Mouse (Mus musculus): Measurements from ENCODE around the gene Spr.
"Not testable (repeated sequence)": the region's sequence is repeated elsewhere in the genome, so short reads cannot be mapped to it uniquely, and the experiment has no call there.

Gene Spr

GRCm38 (mm10) chr6:85137217-85138035 is at the start of gene Spr:
TSS of gene Spr (minus strand) at chr6:85137766.
- peak; percentile 85 for DNase-seq (ENCODE audit: low read depth, low spot score)
- no peaks in the 10 kb centered on the region for H3K27me3 ChIP-seq (ENCODE audit: control insufficient read depth, insufficient read depth, low read length, poor library complexity, severe bottlenecking)
- H3K36me3 ChIP-seq (ENCODE audit: control insufficient read depth, insufficient read depth, low read length, poor library complexity, severe bottlenecking) = no peaks in the 10 kb centered on the region

GRCm38 (mm10) chr6:85186744-85187059 is 49.1 kb upstream of the Spr start:
- DNase-seq (ENCODE audit: low read depth, low spot score) = no peak
- Histone ChIP-seq H3K27me3 (ENCODE audit: control insufficient read depth, insufficient read depth, low read length, poor library complexity, severe bottlenecking) (no peaks in the 10 kb centered on the region), H3K36me3 (ENCODE audit: control insufficient read depth, insufficient read depth, low read length, poor library complexity, severe bottlenecking) (no peaks in the 10 kb centered on the region)

- no peaks in the 10 kb centered on the region for H3K27me3 ChIP-seq (ENCODE audit: control insufficient read depth, insufficient read depth, low read length, poor library complexity, severe bottlenecking)
- no peak for DNase-seq (ENCODE audit: low read depth, low spot score)
- H3K36me3 ChIP-seq (ENCODE audit: control insufficient read depth, insufficient read depth, low read length, poor library complexity, severe bottlenecking) = no peaks in the 10 kb centered on the region
These were observed 48.6 kb upstream of the Spr start for GRCm38 (mm10) chr6:85186033-85186743.

- DNase-seq (ENCODE audit: low read depth, low spot score) = no peak
- no peaks in the 10 kb centered on the region for H3K27me3 ChIP-seq (ENCODE audit: control insufficient read depth, insufficient read depth, low read length, poor library complexity, severe bottlenecking)
These were observed 46.4 kb upstream of the Spr start for GRCm38 (mm10) chr6:85183951-85184350.

GRCm38 (mm10) chr6:85180036-85180435 is 42.5 kb upstream of the Spr start:
- H3K27me3 ChIP-seq (ENCODE audit: control insufficient read depth, insufficient read depth, low read length, poor library complexity, severe bottlenecking) = no peaks in the 10 kb centered on the region
- DNase-seq (ENCODE audit: low read depth, low spot score) = no peak
- no peaks in the 10 kb centered on the region for H3K36me3 ChIP-seq (ENCODE audit: control insufficient read depth, insufficient read depth, low read length, poor library complexity, severe bottlenecking)

More at GRCm38 (mm10) chr6:85183951-85184350, 46.4 kb upstream of the Spr start:
- no peaks in the 10 kb centered on the region for H3K36me3 ChIP-seq (ENCODE audit: control insufficient read depth, insufficient read depth, low read length, poor library complexity, severe bottlenecking)

- DNase-seq (ENCODE audit: low read depth, low spot score) = no peak
These were observed 42.0 kb upstream of the Spr start for GRCm38 (mm10) chr6:85179569-85179968.

GRCm38 (mm10) chr6:85165440-85165921 is 27.9 kb upstream of the Spr start:
- Histone ChIP-seq H3K36me3 (ENCODE audit: control insufficient read depth, insufficient read depth, low read length, poor library complexity, severe bottlenecking) (no peaks in the 10 kb centered on the region), H3K27me3 (ENCODE audit: control insufficient read depth, insufficient read depth, low read length, poor library complexity, severe bottlenecking) (no peaks in the 10 kb centered on the region)
- no peak for DNase-seq (ENCODE audit: low read depth, low spot score)

More at GRCm38 (mm10) chr6:85179569-85179968, 42.0 kb upstream of the Spr start:
- Histone ChIP-seq H3K36me3 (ENCODE audit: control insufficient read depth, insufficient read depth, low read length, poor library complexity, severe bottlenecking) (no peaks in the 10 kb centered on the region), H3K27me3 (ENCODE audit: control insufficient read depth, insufficient read depth, low read length, poor library complexity, severe bottlenecking) (no peaks in the 10 kb centered on the region)

- DNase-seq (ENCODE audit: low read depth, low spot score) = peak; percentile 76
- Histone ChIP-seq H3K27me3 (ENCODE audit: control insufficient read depth, insufficient read depth, low read length, poor library complexity, severe bottlenecking) (no peaks in the 10 kb centered on the region), H3K36me3 (ENCODE audit: control insufficient read depth, insufficient read depth, low read length, poor library complexity, severe bottlenecking) (no peaks in the 10 kb centered on the region)
These were observed 22.8 kb upstream of the Spr start for GRCm38 (mm10) chr6:85160201-85160923.

GRCm38 (mm10) chr6:85159092-85159760 is 21.7 kb upstream of the Spr start:
- not testable (repeated sequence) for H3K27me3 ChIP-seq (ENCODE audit: control insufficient read depth, insufficient read depth, low read length, poor library complexity, severe bottlenecking); H3K36me3 ChIP-seq (ENCODE audit: control insufficient read depth, insufficient read depth, low read length, poor library complexity, severe bottlenecking)
- DNase-seq (ENCODE audit: low read depth, low spot score) = peak; percentile 46

- DNase-seq (ENCODE audit: low read depth, low spot score); H3K36me3 ChIP-seq (ENCODE audit: control insufficient read depth, insufficient read depth, low read length, poor library complexity, severe bottlenecking); H3K27me3 ChIP-seq (ENCODE audit: control insufficient read depth, insufficient read depth, low read length, poor library complexity, severe bottlenecking): not testable (repeated sequence)
These were observed 20.7 kb upstream of the Spr start for GRCm38 (mm10) chr6:85158040-85158804.

GRCm38 (mm10) chr6:85156551-85156950 is 19.0 kb upstream of the Spr start:
- H3K27me3 ChIP-seq (ENCODE audit: control insufficient read depth, insufficient read depth, low read length, poor library complexity, severe bottlenecking); DNase-seq (ENCODE audit: low read depth, low spot score); H3K36me3 ChIP-seq (ENCODE audit: control insufficient read depth, insufficient read depth, low read length, poor library complexity, severe bottlenecking): not testable (repeated sequence)

- DNase-seq (ENCODE audit: low read depth, low spot score) = peak; percentile 18
- Histone ChIP-seq H3K36me3 (ENCODE audit: control insufficient read depth, insufficient read depth, low read length, poor library complexity, severe bottlenecking) (no peaks in the 10 kb centered on the region), H3K27me3 (ENCODE audit: control insufficient read depth, insufficient read depth, low read length, poor library complexity, severe bottlenecking) (no peaks in the 10 kb centered on the region)
These were observed 17.4 kb upstream of the Spr start for GRCm38 (mm10) chr6:85154861-85155528.

GRCm38 (mm10) chr6:85153970-85154540 is 16.5 kb upstream of the Spr start:
- Histone ChIP-seq H3K36me3 (ENCODE audit: control insufficient read depth, insufficient read depth, low read length, poor library complexity, severe bottlenecking) (no peaks in the 10 kb centered on the region), H3K27me3 (ENCODE audit: control insufficient read depth, insufficient read depth, low read length, poor library complexity, severe bottlenecking) (no peaks in the 10 kb centered on the region)
- peak; percentile 71 for DNase-seq (ENCODE audit: low read depth, low spot score)
